Mouse (Mus musculus) MEL (cell line): Measurements from ENCODE around the gene Hsd17b2. TPM values are rescaled to one million over a fixed set of nuclear protein-coding genes. Genes with fewer than 3 reads are reported as not detected.

ENCODE experiments used
- DNase-seq: peaks from one replicate; pipeline ENCODE4 v3.0.0; 2011; ENCODE audit warnings: low read depth, low spot score
- H3K27ac ChIP-seq: 2 replicates; pipeline ENCODE4 v1.5.1; 2012; ENCODE audit warnings: low read depth, mild to moderate bottlenecking, control low read depth, low read length, moderate library complexity; ENCODE audit not compliant: control insufficient read depth
- H3K27me3 ChIP-seq, 2 experiments: fragments of 150-350 bp in 1 of 2; sonication (generic) in 1 of 2; 2 replicates each; pipeline ENCODE4 v1.6.1; 2012; ENCODE audit warnings: low read length in 2 of 2, mild to moderate bottlenecking in 2 of 2, improper control_type of control experiment in 1 of 2, moderate library complexity in 1 of 2; ENCODE audit not compliant: insufficient read depth in 2 of 2, control insufficient read depth in 1 of 2
- H3K36me3 ChIP-seq, 2 experiments: 2 replicates each; pipeline ENCODE4 v1.6.1; 2012 to 2014; ENCODE audit warnings: low read length in 2 of 2, improper control_type of control experiment in 1 of 2, inconsistent platforms in 1 of 2, mild to moderate bottlenecking in 1 of 2; ENCODE audit not compliant: insufficient read depth in 2 of 2, control insufficient read depth in 1 of 2
- H3K4me1 ChIP-seq, 2 experiments: fragments of 150-350 bp in 1 of 2; sonication (generic) in 1 of 2; 2 replicates each; pipeline ENCODE4 v1.6.1; 2012; ENCODE audit warnings: low read length in 2 of 2, improper control_type of control experiment in 1 of 2, mild to moderate bottlenecking in 1 of 2; ENCODE audit not compliant: insufficient read depth in 2 of 2, control insufficient read depth in 1 of 2
- H3K4me3 ChIP-seq, 2 experiments: fragments of 150-350 bp in 1 of 2; sonication (generic) in 1 of 2; 2 replicates each; pipeline ENCODE4 v1.5.1; 2012; ENCODE audit warnings: low read depth in 2 of 2, low read length in 2 of 2, mild to moderate bottlenecking in 2 of 2, moderate library complexity in 2 of 2, control low read depth in 1 of 2, improper control_type of control experiment in 1 of 2; ENCODE audit not compliant: control insufficient read depth in 1 of 2, insufficient read depth in 1 of 2
- H3K79me2 ChIP-seq: 2 replicates; pipeline ENCODE4 v1.6.1; 2012; ENCODE audit warnings: mild to moderate bottlenecking, low read length, moderate library complexity; ENCODE audit not compliant: control insufficient read depth, poor library complexity, insufficient read depth
- H3K9ac ChIP-seq: 2 replicates; pipeline ENCODE4 v1.6.1; 2012; ENCODE audit warnings: low read depth, mild to moderate bottlenecking, control low read depth, low read length, moderate library complexity; ENCODE audit not compliant: control insufficient read depth, poor library complexity, severe bottlenecking
- H3K9me3 ChIP-seq: fragments of 150-350 bp; sonication (generic); replicated peaks from 2 replicates; pipeline ENCODE4 v1.6.1; 2012; ENCODE audit warnings: mild to moderate bottlenecking, low read length, improper control_type of control experiment, moderate library complexity; ENCODE audit not compliant: insufficient read depth
- CHD2 ChIP-seq: IDR thresholded peaks from 2 replicates; pipeline ENCODE4 v1.6.1; 2011; ENCODE audit warnings: low read length, improper control_type of control experiment
- EP300 ChIP-seq, 2 experiments: IDR thresholded peaks; 2 replicates each; pipeline ENCODE4 v1.6.1; 2011; ENCODE audit warnings: improper control_type of control experiment in 2 of 2, low read length in 2 of 2, low read depth in 1 of 2, mild to moderate bottlenecking in 1 of 2
- HCFC1 ChIP-seq: IDR thresholded peaks from 2 replicates; pipeline ENCODE4 v1.6.1; 2012; ENCODE audit warnings: low read depth, mild to moderate bottlenecking, inconsistent platforms, low read length, improper control_type of control experiment, moderate library complexity
- JUND ChIP-seq: IDR thresholded peaks from 2 replicates; pipeline ENCODE4 v1.6.1; 2011; ENCODE audit warnings: low read depth, mild to moderate bottlenecking, improper control_type of control experiment, low read length
- KAT2A ChIP-seq: conservative IDR thresholded peaks from 2 replicates; pipeline ENCODE4 v1.6.1; 2012; ENCODE audit warnings: low read depth, low read length, improper control_type of control experiment, inconsistent platforms
- MAX ChIP-seq: IDR thresholded peaks from 2 replicates; pipeline ENCODE4 v1.6.1; 2011; ENCODE audit warnings: low read length, improper control_type of control experiment
- MAZ ChIP-seq: IDR thresholded peaks from 2 replicates; pipeline ENCODE4 v1.6.1; 2012; ENCODE audit warnings: low read depth, mild to moderate bottlenecking, inconsistent platforms, low read length, improper control_type of control experiment
- MXI1 ChIP-seq: IDR thresholded peaks from 2 replicates; pipeline ENCODE4 v1.6.1; 2011; ENCODE audit warnings: mild to moderate bottlenecking, low read depth, low read length, improper control_type of control experiment
- MYB ChIP-seq: IDR thresholded peaks from 2 replicates; pipeline ENCODE4 v1.6.1; 2011; ENCODE audit warnings: mild to moderate bottlenecking, low read depth, low read length, improper control_type of control experiment
- NELFE ChIP-seq: IDR thresholded peaks from 2 replicates; pipeline ENCODE4 v1.6.1; 2011; ENCODE audit warnings: low read depth, low read length, improper control_type of control experiment
- POLR2A ChIP-seq, 2 experiments: IDR thresholded peaks; 2 replicates each; pipeline ENCODE4 v1.6.1; 2011 to 2012; ENCODE audit warnings: low read length in 2 of 2, mild to moderate bottlenecking in 2 of 2, control low read depth in 1 of 2, improper control_type of control experiment in 1 of 2, low read depth in 1 of 2, moderate library complexity in 1 of 2; ENCODE audit not compliant: control insufficient read depth in 1 of 2, insufficient read depth in 1 of 2, poor library complexity in 1 of 2
- POLR2AphosphoS2 ChIP-seq: IDR thresholded peaks from 2 replicates; pipeline ENCODE4 v1.6.1; 2011; ENCODE audit warnings: low read length, improper control_type of control experiment
- POLR2AphosphoS5 ChIP-seq: IDR thresholded peaks from 2 replicates; pipeline ENCODE4 v1.6.1; 2012; ENCODE audit warnings: low read depth, borderline replicate concordance, mild to moderate bottlenecking, inconsistent platforms, low read length, moderate library complexity, mixed read lengths
- RAD21 ChIP-seq: IDR thresholded peaks from 2 replicates; pipeline ENCODE4 v1.6.1; 2011; ENCODE audit warnings: mild to moderate bottlenecking, low read depth, low read length, improper control_type of control experiment
- TAL1 ChIP-seq: IDR thresholded peaks from 2 replicates; pipeline ENCODE4 v1.6.1; 2012; ENCODE audit warnings: mild to moderate bottlenecking, inconsistent platforms, low read length, moderate library complexity, mixed read lengths
- TBP ChIP-seq: IDR thresholded peaks from 2 replicates; pipeline ENCODE4 v1.8.0; 2011; ENCODE audit warnings: low read depth, low read length, improper control_type of control experiment
- TCF12 ChIP-seq: IDR thresholded peaks from 2 replicates; pipeline ENCODE4 v1.6.1; 2014; ENCODE audit warnings: low read depth, mild to moderate bottlenecking, inconsistent platforms, low read length, improper control_type of control experiment, moderate library complexity
- USF1 ChIP-seq: IDR thresholded peaks from 2 replicates; pipeline ENCODE4 v1.6.1; 2014; ENCODE audit warnings: low read depth, mild to moderate bottlenecking, inconsistent platforms, low read length, improper control_type of control experiment, moderate library complexity
- ZC3H11A ChIP-seq: IDR thresholded peaks from 2 replicates; pipeline ENCODE4 v1.6.1; 2012; ENCODE audit warnings: low read depth, mild to moderate bottlenecking, inconsistent platforms, low read length, improper control_type of control experiment
- ZKSCAN1 ChIP-seq: IDR thresholded peaks from 2 replicates; pipeline ENCODE4 v1.6.1; 2012; ENCODE audit warnings: low read depth, mild to moderate bottlenecking, inconsistent platforms, low read length, improper control_type of control experiment, moderate library complexity
- ZNF384 ChIP-seq: IDR thresholded peaks from 2 replicates; pipeline ENCODE4 v1.6.1; 2012; ENCODE audit warnings: low read depth, mild to moderate bottlenecking, inconsistent platforms, low read length, improper control_type of control experiment
- polyA plus RNA-seq, 2 experiments: library from polyadenylated mRNA; stranded (reverse) in 1 of 2; unstranded in 1 of 2; fragments of >175 nt in 1 of 2; fragments of >200 nt in 1 of 2; gene quantifications; 2 replicates each; pipeline versions ENCODE4 v1.2.1 to v1.2.4; 2012; ENCODE audit warnings: low replicate concordance in 2 of 2, low read depth in 1 of 2; ENCODE audit not compliant: insufficient read length in 2 of 2, insufficient read depth in 1 of 2, missing spikeins in 1 of 2
- total RNA-seq: library from RNA; depleted of rRNA; stranded (reverse); fragments of 300-350 nt; gene quantifications from 2 replicates; pipeline ENCODE4 v1.2.3, GENCODE M21; 2012

The Hsd17b2 gene
- total and polyA plus RNA-seq, 3 experiments = not detected

GRCm38 (mm10) chr8:117687890-117688289, 13.8 kb upstream of the Hsd17b2 start:
- Histone ChIP-seq H3K9ac (no peak overlapping the region), H3K9me3 (no peaks in the 10 kb centered on the region), H3K4me1 (no peaks in the 10 kb centered on the region), H3K4me3 (no peak overlapping the region), H3K27ac (no peak overlapping the region), H3K27me3 (peaks cover 0 to 1% of the 10 kb centered on the region in 2 experiments; a peak in 1 of 4 replicates), H3K36me3 (no peaks in the 10 kb centered on the region), H3K79me2 (no peaks in the 10 kb centered on the region)
- DNase-seq = no peak
- no peak for TF ChIP-seq ZNF384
- no peak for TF ChIP-seq MYB
- no peak for TF ChIP-seq POLR2A (IDR thresholded peaks at IDR 0.05; ENCODE audit: control insufficient read depth in 1 of 2, insufficient read depth in 1 of 2, low read depth in 1 of 2, low read length in 2 of 2, poor library complexity in 1 of 2)
- TF ChIP-seq MAZ = no peak
- TF ChIP-seq EP300 (IDR thresholded peaks at IDR 0.05; ENCODE audit: low read depth in 1 of 2, low read length in 2 of 2) = no peak
- TF ChIP-seq POLR2AphosphoS2 = no peak
- TF ChIP-seq ZKSCAN1 = no peak
- TF ChIP-seq ZC3H11A = no peak
- TF ChIP-seq TBP = no peak
- no peak for TF ChIP-seq CHD2
- no peak for TF ChIP-seq MAX
- TF ChIP-seq POLR2AphosphoS5 = no peak
- TF ChIP-seq USF1 = no peak
- TF ChIP-seq TAL1 = no peak
- TF ChIP-seq MXI1 = no peak
- no peak for TF ChIP-seq KAT2A
- TF ChIP-seq NELFE = no peak

GRCm38 (mm10) chr8:117692131-117692530, 9.6 kb upstream of the Hsd17b2 start:
- H3K36me3 ChIP-seq = no peaks in the 10 kb centered on the region
- TF ChIP-seq RAD21 = no peak
- no peak for TF ChIP-seq TAL1
- no peak for TF ChIP-seq MAZ
- TF ChIP-seq POLR2AphosphoS5 = no peak
- no peak for TF ChIP-seq JUND
- no peak for TF ChIP-seq TCF12
- no peak for TF ChIP-seq USF1
- TF ChIP-seq HCFC1 = no peak
- peaks cover 0 to 1% of the 10 kb centered on the region in 2 experiments; a peak in 1 of 4 replicates for H3K27me3 ChIP-seq
- H3K4me3 ChIP-seq = no peak overlapping the region
- H3K9ac ChIP-seq = no peak overlapping the region
- H3K9me3 ChIP-seq = no peaks in the 10 kb centered on the region
- H3K27ac ChIP-seq = no peak overlapping the region
- no peaks in the 10 kb centered on the region for H3K4me1 ChIP-seq
- no peaks in the 10 kb centered on the region for H3K79me2 ChIP-seq
- DNase-seq = no peak
